Mouse (Mus musculus): ENCODE results near the gene Smo.

Gene Smo

DNA sequence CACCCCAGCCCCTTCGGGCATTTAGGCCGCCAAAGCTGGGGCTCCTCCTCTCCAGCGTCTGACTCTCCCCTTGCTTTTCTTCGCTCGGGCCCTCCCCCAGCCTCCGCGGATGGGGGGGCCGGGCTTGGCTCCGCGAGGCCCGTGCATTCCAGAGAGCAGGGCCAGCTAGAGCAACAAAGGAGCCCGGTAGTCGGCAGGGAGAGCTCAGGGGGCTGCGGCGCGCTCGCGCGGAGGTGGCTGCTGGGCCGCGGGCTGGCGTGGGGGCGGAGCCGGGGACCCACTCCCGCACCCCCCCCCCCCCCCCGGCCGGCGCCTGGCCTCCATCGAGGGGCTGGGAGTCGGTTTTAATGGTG, at the start of gene Smo:
Smo (plus strand) TSS at position 168 of the 353 bp plus-strand sequence.
- peak; percentile 97 for DNase-seq (ENCODE audit: inconsistent ontology term)

DNA sequence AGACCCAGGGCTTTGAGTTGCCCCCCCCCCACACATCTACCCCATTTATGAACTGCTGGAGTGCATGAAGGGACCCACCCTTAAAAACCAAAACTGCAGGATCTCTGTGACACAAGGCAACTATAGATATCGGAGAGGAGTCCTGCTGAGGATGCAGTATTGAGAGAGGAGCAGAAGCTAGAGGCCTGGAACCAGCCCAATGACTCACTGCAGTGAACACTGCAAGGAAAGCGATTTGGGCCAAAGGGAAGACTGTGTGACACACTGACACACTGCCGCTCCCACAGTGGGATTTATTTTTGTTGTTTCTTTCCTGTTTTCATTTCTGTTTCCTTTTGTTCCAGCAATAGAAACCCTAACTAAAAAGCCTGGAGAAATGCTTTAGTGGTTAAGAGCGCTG, 49.4 kb upstream of the Smo start:
- DNase-seq (ENCODE audit: inconsistent ontology term) = peak; percentile 9

DNA sequence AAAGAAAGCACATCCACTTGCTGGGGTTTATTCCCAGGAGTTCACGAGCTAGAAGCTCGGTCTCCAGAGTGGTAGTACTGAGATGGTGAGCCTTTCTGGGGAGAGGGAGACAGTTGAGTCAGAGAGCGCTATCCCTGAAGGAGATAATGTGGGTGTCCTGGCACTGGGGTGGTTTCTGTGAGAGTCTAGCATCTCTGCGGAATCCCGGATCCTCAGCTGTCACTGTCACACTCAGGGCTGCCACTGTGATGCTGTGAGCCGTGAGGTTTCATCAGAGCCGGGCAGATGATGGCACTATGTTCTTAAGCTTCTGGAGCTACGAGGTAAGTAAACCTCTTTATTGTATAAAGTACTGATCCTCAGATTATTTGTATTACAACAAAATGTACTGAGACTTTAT, 45.8 kb upstream of the Smo start:
- DNase-seq (ENCODE audit: inconsistent ontology term) = no peak

DNA sequence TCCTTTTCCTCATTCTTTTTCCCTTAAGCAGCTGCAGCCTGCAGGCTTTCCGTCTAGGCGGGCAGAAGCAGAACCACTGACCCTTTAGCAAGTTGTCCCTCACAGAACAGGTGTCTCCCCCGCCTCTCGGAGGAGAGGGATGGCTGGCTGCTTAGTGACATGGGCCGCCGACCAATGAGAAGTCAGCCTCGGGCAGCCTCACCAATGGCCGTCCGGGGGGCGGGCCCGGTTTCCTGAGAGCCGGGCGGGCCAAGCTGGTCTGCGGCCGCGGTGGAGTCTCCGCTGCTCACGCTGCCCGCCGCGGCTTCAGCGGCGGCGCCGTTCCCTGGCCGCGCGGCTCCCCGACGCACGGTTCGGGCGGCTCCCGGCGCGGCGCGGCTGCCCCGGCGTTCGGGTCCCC, 41.4 kb upstream of the Smo start, which contains the start of gene Tspan33:
Tspan33 (plus strand) TSS at position 270 of the 400 bp plus-strand sequence.
- peak; percentile 96 for DNase-seq (ENCODE audit: inconsistent ontology term)

DNA sequence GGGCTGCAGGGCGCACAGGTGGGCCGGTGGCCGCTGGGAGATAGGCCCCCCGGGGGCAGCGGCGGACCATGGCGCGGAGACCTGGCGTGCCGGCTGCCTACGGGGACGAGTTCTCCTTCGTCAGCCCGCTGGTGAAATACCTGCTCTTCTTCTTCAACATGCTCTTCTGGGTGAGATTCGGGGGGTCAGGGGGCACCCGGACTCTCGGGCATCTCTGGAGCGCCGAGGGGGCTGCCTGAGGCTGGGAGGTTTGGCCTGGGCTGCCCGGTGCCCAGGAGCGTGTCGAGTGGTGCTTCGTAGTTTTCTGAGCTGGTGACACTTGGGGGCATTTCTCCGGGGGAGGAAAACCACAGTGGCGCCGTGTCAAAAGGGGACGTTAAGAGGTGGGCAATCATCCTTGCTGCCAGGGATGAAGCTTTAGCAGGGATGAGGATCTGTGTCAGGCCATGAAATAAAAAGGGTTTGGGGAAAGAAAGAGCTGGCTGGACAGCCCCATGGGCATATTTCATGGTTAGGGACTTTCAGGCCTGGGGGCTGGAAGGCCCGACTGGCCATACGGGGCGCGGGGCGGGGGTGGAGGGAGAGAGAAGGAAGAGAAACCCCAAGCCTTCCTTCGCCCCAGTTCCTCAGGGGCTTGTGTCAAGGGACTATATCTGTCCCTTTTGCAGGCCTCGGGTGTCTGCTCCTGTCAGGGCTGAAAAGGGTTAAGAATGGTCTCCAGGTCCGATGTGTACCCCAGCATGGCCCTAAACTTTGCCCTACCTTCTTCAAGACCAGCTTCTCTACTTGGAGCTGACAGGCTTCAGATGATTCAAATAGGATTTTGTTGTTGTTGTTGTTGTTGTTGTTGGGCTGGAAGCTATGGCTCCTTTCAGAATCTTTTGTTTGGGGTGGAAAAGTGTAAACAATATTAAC, 40.7 kb upstream of the Smo start:
- DNase-seq (ENCODE audit: inconsistent ontology term) = peak; percentile 11

DNA sequence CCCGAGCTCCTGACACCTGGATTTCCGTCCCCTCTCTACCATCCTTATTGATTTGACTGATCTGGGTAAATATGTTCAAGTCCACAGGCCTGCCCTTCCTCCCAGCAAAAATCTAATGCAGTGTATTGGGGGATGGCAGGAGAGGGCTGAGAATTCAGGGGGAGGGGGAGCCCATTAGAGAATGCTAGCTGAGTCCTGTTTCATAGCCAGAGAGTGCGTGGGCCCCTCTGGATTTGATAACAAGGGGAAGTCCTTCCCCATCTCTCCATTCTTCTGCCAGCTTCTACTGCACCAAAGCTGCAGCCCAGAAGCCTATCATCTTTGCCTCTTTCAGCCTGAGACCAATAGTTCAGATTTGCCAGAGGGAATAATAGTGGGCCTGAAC, 40.0 kb upstream of the Smo start:
- DNase-seq (ENCODE audit: inconsistent ontology term) = no peak

DNA sequence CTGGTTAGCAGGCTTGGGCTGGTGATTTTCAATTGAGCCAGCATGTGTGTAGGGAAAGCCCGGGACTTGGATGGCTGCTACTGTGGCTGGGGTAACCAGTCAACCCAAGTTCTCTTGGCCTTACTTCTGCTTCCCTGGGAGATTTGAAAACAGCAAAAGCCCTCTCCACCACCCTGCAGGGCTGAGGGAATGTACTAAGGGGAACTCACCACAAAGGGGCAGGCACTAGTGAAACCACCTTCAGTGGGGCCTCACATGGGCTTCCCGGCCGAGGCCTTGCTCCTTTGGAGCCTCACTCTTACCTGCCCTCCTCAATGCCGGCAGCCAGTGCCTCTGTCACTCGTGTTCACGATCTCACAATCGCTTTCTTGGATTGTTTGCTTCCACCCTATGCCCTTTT, 39.3 kb upstream of the Smo start:
- DNase-seq (ENCODE audit: inconsistent ontology term) = no peak

DNA sequence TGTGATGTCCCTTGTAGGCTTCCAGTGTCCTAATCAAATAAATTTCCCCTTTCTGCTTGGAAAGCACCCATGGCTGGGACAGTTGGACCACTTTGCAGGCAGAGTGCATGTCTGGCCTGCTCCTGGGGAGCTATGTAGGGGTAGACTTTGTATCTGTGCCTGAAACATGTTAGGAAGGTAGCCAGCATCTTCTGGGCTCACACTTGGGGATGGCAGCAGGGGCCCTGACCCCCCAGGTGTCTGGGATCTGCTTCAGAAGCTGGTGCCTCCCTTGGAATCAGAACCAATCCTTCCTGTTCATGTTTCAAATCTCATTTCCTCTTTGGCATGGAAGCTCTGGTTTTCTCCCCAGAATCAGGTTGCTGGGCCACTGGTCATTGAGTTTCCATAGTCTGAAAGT, 38.2 kb upstream of the Smo start:
- no peak for DNase-seq (ENCODE audit: inconsistent ontology term)

DNA sequence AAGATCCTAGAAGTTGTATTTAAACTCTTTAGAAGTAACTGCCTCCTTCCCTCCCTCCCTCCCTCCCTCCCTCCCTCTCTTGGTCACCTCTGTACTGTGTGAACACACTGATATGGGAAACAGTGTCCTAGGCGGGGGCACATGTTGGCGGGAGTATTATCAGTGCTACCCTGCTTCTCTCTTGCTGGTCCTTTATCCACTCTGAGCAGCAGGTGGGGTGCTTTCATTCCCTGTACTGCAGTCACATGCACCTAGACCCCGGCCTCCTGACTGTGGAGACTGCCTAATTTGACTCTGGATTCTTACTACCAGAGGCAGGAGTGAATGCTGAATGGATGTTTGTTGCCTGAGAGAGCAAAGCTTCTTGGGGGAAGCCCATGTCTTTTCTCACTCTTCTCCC, 37.8 kb upstream of the Smo start:
- DNase-seq (ENCODE audit: inconsistent ontology term) = no peak

DNA sequence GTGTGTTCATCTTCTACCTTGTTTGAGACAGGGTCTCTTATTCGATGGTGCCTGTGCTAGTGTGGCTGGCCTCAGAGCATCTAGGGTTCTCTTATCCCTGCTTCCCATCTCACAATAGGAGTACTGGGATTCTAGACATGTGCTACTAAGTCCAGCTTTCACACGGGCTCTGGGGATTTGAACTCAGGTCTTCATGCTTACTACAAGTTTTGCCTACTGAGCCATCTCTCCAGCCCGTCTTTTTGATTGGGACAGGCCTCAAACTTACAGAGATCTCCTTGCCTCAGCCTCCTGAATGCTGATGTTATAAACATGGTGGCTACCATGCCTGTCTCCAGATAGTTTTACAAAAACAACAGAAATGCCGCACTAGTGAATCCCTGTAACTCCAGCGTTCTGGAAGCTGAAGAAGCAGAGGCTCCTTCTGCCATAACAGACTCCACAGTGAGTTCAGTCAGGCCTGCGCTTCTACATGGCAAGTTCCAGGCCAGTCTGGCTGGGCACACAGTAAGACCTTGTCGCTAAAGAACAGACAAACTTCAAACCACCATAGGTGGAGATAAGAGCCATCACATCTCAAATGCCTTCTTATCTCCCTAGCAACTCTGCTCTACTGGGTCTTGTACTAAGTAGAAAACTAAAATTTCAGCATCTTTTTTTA, 36.1 kb upstream of the Smo start:
- DNase-seq (ENCODE audit: inconsistent ontology term) = no peak

DNA sequence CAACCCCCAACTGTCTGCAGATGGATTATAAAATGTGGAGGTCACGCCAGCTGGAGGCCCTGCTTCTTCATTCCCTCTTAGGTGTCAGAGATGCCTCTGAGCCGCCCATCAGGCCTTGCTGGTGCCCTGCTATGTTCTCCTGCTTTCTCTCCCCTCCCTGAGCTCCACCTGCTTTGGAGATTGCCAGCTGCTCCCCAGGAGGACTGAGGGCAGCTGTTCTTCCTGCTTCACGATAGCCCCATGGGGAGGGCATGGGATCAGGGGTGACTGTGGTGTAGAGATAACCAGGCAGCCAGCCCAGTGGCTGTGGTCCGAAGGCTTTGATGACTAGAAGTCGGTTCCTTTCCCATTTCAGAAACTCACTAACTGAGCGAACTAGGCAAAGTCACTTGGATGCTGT, 34.3 kb upstream of the Smo start:
- DNase-seq (ENCODE audit: inconsistent ontology term) = no peak

DNA sequence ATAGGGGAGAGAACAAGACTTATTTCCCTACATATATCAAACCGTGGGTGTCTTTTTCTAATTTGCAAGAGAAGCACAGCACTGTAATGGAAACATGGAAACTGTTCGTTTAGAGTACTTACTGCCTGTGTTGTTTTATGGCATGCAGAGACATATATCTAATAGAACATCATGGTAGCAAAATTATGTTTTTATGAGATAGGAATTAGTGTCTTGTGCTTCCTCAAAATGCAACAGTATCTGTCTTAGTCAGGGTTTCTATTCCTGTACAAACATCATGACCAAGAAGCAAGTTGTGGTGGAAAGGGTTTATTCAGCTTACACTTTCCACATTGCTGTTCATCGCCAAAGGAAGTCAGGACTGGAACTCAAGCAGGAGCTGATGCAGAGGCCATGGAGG, 33.2 kb upstream of the Smo start:
- no peak for DNase-seq (ENCODE audit: inconsistent ontology term)

DNA sequence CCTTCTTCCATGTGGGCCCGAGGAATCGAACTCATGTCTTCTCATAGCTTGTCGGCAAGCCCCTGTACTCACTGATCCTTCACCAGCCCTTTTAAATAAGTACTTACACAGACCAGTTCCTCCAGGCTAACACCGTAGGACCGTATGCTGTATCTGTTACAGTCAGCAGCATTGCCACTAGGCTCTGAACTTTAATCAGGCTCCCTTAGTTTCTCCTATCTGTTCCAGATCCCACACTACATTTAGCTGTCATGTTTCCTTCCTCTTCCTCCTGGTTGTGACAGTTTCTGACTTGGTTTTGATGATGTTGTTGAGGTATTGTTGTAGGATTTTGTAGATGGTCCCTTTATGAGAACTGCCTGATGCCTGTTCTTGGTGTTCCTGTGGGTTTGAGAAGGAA, 31.2 kb upstream of the Smo start:
- no peak for DNase-seq (ENCODE audit: inconsistent ontology term)

DNA sequence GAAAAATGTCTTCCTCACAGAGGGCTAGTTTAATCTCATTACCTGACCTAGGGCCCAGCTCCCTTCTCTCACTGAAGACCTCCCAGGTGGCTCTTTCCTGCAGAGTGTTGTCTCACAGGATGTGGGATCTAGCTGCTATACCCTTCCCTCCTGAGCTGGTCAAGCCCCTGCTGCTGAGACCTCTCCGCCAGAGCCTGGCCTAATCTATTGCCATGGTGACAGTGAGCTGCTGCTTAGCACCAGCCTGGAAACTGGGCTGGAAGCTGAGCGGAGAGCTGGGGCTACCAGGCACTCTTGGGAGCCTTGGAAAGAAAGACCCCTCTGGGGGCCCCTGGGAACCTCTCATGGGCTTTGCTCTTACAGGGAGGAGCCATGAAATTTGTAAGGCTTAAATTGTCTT, 27.4 kb upstream of the Smo start:
- DNase-seq (ENCODE audit: inconsistent ontology term) = no peak

DNA sequence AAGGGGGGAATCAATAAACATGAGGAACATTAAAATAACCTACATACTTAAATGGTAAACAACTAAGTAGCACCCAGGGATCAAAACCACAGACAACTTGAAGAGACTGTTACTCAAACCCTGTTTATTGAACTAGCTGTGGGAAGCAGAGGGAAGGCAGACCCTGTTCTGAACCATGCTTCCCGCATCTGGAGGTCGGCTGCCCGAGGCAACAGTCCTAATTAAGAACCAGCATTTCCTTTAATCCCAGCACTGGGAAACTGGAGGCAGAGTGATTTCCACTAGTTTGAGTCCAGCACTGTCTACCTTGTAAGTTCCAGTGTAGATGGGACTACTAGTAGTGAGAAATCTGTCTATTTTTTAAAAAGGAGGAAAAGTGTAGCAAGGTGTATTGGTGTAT, 24.0 kb upstream of the Smo start:
- no peak for DNase-seq (ENCODE audit: inconsistent ontology term)

DNA sequence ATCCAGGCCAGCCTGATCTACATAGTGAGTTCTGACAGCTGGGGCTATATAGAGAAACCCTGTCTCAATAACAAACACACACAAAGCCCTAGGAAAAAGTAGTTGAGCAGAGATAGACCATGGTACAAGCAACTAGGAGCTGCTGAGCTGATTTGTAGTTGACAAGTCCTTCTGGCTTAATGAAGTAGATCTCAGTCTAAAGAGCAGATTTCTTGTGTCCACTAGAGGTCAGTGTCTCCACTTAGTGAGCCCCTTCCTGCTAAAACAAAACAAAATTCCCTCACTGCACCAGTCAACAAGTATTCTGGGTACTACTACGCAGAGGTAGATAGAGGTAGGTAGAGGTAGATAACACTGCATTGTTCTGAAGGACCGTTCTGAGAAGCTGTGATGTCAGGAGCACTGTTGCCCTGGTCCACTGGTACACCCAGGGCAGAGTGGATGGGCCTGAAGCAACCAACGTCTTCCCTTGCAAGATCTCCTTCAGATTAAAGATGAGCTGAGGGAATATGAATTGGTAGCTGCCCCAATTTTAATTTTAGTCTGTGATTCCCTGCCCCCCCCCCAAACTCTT, 23.2 kb upstream of the Smo start:
- DNase-seq (ENCODE audit: inconsistent ontology term) = peak; percentile 50

DNA sequence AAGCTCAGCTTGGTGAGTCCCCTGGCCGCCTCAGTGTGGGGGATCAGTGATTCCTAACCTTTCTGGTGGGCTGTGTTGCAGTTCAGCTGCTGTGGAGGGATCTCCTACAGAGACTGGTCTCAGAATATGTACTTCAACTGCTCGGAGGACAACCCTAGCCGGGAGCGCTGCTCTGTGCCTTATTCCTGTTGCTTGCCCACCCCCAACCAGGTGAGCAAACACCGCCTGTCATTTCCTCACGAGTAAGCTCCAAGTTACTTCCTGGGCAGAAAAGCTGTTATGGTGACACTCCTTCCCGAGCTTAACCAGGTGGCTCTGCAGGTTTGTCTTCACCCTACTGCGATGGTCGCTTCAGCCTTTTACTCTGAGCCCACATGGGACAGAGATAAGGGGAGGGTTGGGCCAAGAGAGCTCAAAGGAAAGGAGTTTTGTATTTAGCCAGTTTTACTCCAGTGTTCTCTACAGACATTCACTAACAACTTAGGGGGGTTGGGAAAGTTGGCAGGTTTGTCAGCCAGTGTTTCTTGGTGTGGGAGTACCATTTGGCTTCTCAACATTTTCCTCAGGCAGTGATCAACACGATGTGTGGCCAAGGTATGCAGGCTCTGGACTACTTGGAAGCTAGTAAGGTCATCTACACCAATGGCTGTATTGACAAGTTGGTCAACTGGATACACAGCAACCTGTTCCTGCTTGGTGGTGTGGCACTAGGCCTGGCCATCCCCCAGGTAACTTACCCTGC, 18.5 kb upstream of the Smo start:
- no peak for DNase-seq (ENCODE audit: inconsistent ontology term)

DNA sequence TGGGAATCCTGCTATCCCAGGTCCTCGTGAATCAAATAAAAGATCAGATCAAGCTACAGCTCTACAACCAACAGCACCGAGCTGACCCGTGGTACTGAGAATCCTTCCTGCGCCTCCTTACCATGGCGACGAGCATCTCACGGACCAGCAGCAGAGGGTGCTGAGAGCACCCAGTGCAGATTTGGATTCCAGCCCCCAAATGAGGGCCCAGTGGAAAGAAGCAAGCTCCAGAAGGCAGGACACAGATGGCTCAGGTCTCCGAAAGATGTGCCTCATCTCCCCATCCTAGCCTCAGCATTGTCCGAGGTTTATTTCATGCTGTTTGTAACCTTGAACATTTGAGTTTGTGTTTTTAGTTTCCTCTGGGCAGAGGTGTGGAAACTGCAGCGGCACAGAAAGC, 17.8 kb upstream of the Smo start:
- DNase-seq (ENCODE audit: inconsistent ontology term) = no peak

DNA sequence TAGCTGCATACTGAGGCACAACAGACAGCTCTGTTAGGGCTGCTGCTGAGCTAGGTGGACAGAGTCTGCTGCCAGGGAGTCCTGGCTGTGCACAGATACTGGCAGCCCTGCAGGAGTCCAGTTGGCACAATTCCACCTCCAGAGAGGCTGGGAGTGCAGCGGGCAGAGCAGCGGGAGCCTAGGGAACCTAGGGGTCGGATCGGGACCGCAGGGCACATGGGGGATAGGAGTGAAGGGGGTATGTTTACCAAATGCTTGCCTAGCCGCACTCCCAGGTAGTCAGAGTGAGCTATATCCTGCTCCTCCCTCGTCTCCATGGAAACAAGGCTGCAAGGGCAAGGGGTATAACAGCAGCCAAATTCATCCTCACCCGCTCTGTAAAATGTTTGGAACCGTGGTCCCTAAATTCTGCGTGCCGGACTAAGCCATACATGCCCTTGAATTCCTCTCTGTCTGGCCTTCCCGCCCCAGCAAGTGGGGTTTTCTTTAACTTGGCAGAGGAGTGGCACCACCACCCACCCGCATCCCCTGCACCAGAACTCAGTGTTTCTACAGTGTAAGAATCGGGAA, 17.3 kb upstream of the Smo start:
- peak; percentile 38 for DNase-seq (ENCODE audit: inconsistent ontology term)

DNA sequence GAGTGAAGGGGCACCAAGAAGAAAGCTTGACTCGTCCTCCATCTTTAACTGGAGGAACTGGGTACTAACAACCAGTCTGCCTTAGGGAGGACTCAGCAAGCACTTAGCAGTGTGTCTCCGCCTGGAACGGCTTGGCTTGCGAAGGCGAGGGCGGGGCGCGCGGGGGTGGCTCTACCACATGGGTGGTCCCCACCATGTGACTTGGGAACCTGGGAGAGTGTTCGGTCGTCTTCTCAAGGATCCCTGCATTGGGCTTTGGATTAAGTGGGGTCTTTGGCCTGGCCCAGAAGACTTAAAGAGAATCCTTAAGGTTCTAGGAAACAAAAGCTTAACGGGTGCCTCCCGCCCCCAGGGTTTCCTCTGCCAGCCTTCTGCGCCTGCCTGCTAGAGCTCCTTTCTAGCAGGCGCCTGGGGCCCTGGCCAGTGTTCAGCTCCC, 16.4 kb upstream of the Smo start:
- peak; percentile 55 for DNase-seq (ENCODE audit: inconsistent ontology term)

DNA sequence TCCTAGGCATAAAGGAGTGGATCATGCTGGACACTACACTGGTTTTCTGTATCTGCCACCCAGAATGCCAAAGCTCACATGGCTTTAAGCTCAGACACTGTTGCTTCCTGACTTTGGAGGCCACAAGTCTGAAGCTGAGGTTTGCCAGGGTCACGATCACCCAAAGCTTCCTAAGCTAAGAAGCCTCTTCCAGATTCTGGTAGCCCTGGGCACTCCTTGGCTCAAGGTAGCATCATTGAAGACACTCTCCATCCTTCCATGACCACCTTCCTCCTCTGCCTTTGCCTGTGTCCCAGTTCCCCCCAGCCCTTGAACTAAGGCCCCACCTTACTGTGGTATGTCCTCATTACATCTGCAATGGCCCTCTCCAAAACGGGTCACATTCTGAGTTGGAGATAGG, 13.4 kb upstream of the Smo start:
- DNase-seq (ENCODE audit: inconsistent ontology term) = no peak
